ENCODE assay signal across 8 mouse cellular contexts in the genomic region with DNA sequence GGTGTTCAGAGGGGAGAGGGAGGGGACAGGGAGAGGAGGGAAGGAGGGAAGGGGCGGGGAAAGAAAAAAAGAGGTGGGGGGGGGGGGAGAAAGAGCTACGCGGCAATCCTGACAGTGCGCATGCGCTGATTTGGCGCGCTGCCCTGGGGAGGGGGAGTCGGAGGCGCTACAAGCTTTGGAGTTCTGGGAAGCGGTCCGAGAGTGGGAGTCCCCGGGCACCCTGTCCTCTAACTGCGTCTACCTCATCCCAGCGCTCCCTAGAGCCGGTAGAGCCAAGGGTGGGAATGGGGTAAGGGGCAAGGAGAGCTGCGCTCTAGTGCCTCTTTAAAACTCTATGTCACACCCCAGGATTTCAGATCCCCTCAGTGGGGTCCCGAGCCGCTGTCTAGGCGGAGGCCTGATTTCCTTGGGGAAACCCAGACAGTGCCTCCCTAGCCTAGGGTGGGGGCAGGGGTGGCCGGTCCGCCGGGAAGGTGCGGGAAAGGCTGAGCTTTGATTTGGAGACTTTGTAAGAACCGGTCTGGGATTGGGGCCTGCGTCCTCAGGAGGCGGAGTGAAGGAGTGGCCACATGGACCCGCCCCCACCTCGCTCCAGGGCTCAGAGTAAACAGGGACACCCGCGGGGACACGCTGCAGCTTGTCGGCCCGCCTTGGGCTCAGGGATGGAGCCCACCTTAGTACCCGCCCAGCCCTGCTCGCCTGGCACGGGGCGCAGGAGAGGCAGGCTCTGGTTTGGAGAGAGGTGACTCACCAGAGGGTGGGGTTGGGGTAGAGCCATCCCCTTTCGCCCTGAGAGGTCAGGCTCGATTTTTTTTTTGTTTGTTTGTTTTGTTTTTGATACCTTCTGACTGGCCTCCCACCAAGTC. TPM values are rescaled to one million over a fixed set of nuclear protein-coding genes. Genes with fewer than 3 reads are reported as not detected.
DNase-seq lines count a peak whose midpoint lies in the region; ATAC-seq and TF ChIP-seq lines count a peak whose summit lies in the region.

No protein-coding gene starts in this region.

- in situ Hi-C loops in CH12.LX (cut with MboI; ENCODE audit: low pct_ligation_motif_present, low pct_unique_long_range_greater_than_20kb, low sequenced_read_pairs) = no loop called here

- DNase-seq in CH12.LX (ENCODE audit: extremely low read depth) = peak; percentile 71
- DNase-seq in cerebellum, adult 11 months = peak; percentile 90
- peak; percentile 95 for DNase-seq in forebrain, embryonic 14.5 days (ENCODE audit: low spot score)
- peak; percentile 88 to 90 for DNase-seq in heart, postnatal 14 days
- DNase-seq in layer of hippocampus, adult 2 months (ENCODE audit: low spot score in 2 of 2) = peak; percentile 89 to 90
- DNase-seq in lung, embryonic 14.5 days = peak; percentile 94
- peak; percentile 62 for DNase-seq in thymus, postnatal 25 days

- peak overlapping the region; percentile 39; the same call in 1 of the 2 replicates for H3K27ac ChIP-seq in CH12.LX (ENCODE audit: insufficient read depth, low read depth)
- peak overlapping the region; percentile 87 for H3K27ac ChIP-seq in forebrain, embryonic 14.5 days (ENCODE audit: low read depth, low read length)
- H3K27ac ChIP-seq in layer of hippocampus, adult 2 months = peak overlapping the region; percentile 94
- peak overlapping the region; percentile 97 for H3K27ac ChIP-seq in lung, embryonic 14.5 days (ENCODE audit: low read depth)
- H3K27ac ChIP-seq in olfactory bulb, adult 2 months (ENCODE audit: insufficient read depth, low read depth, low read length) = peak overlapping the region; percentile 76

- peak overlapping the region; percentile 60 for H3K4me2 ChIP-seq in CH12.LX (ENCODE audit: insufficient read depth, low read depth, poor library complexity, severe bottlenecking)
- H3K4me2 ChIP-seq in forebrain, embryonic 14.5 days (ENCODE audit: low read length) = peak overlapping the region; percentile 84
- peak overlapping the region; percentile 96 for H3K4me2 ChIP-seq in lung, embryonic 14.5 days

- peak overlapping the region; percentile 65 to 75 (median 69) for H3K4me3 ChIP-seq in CH12.LX (replicated peaks in 1 of 3; ENCODE audit: low read depth in 2 of 3, low read length in 2 of 3, poor library complexity in 1 of 3)
- peak overlapping the region; percentile 73 for H3K4me3 ChIP-seq in forebrain, embryonic 14.5 days (ENCODE audit: low read depth, low read length)
- H3K4me3 ChIP-seq in layer of hippocampus, adult 2 months = peak overlapping the region; percentile 91
- H3K4me3 ChIP-seq in lung, embryonic 14.5 days (ENCODE audit: low read depth, low read length) = peak overlapping the region; percentile 72
- peak overlapping the region; percentile 70 for H3K4me3 ChIP-seq in olfactory bulb, adult 2 months (ENCODE audit: insufficient read depth, low read depth, low read length)

- peak overlapping the region; percentile 58 for H3K9ac ChIP-seq in CH12.LX (ENCODE audit: insufficient read depth, low read depth)
- H3K9ac ChIP-seq in forebrain, embryonic 14.5 days (ENCODE audit: low read length) = peak overlapping the region; percentile 94
- peak overlapping the region; percentile 72 for H3K9ac ChIP-seq in lung, embryonic 14.5 days

- H3K36me3 ChIP-seq in CH12.LX (replicated peaks in 1 of 2; ENCODE audit: control insufficient read depth in 1 of 2, insufficient read depth in 1 of 2, low read length in 1 of 2) = no peaks in the 10 kb centered on the region
- H3K36me3 ChIP-seq in forebrain, embryonic 14.5 days (ENCODE audit: control insufficient read depth, insufficient read depth, low read length) = no peaks in the 10 kb centered on the region
- H3K36me3 ChIP-seq in lung, embryonic 14.5 days (ENCODE audit: insufficient read depth) = no peaks in the 10 kb centered on the region

- peak; percentile 48; the same call in 1 of the 2 replicates for TF ChIP-seq POLR2A in CH12.LX (IDR thresholded peaks at IDR 0.05; ENCODE audit: low read depth, low read length)
- no peak for TF ChIP-seq POLR2A in olfactory bulb, adult 2 months (IDR thresholded peaks at IDR 0.05; ENCODE audit: insufficient read depth, low read depth, low read length)

- H3K27me3 ChIP-seq in CH12.LX (replicated peaks) = peaks cover 22% of the 10 kb centered on the region
- H3K27me3 ChIP-seq in forebrain, embryonic 14.5 days (replicated peaks; ENCODE audit: control insufficient read depth, insufficient read depth, low read length) = no peaks in the 10 kb centered on the region
- H3K27me3 ChIP-seq in lung, embryonic 14.5 days (ENCODE audit: insufficient read depth, low read length) = no peaks in the 10 kb centered on the region

- dilution Hi-C loops in CH12.LX (cut with MboI; ENCODE audit: extremely low pct_ligation_motif_present, extremely low pct_unique_long_range_greater_than_20kb, low sequenced_read_pairs) = no loop called here

- peaks cover 0 to 37% of the 10 kb centered on the region in 2 experiments; a peak in 2 of 4 replicates for H3K4me1 ChIP-seq in CH12.LX (ENCODE audit: control insufficient read depth in 1 of 2, insufficient read depth in 2 of 2)
- peaks cover 30% of the 10 kb centered on the region for H3K4me1 ChIP-seq in forebrain, embryonic 14.5 days (ENCODE audit: control insufficient read depth, insufficient read depth, low read length)
- peaks cover 18% of the 10 kb centered on the region for H3K4me1 ChIP-seq in lung, embryonic 14.5 days (ENCODE audit: insufficient read depth)
- H3K4me1 ChIP-seq in olfactory bulb, adult 2 months (ENCODE audit: control insufficient read depth, insufficient read depth, low read length) = peaks cover 28% of the 10 kb centered on the region

- H3K9me3 ChIP-seq in CH12.LX (replicated peaks; ENCODE audit: low read length) = peaks cover 6% of the 10 kb centered on the region
- no peaks in the 10 kb centered on the region for H3K9me3 ChIP-seq in forebrain, embryonic 14.5 days (replicated peaks; ENCODE audit: control insufficient read depth, low read length)
- H3K9me3 ChIP-seq in lung, embryonic 14.5 days (ENCODE audit: low read depth, low read length) = no peaks in the 10 kb centered on the region; the same call in 1 of the 2 replicates

- WGBS in forebrain, embryonic 14.5 days = 2% methylated on average over 37 of the region's 39 CpGs
- whole genome bisulfite sequencing in lung, embryonic 14.5 days = under 1% methylated on average over 39 of the region's 39 CpGs
- under 1% methylated on average over 38 of the region's 39 CpGs for WGBS in olfactory bulb, adult 2 months

- intact Hi-C loops in heart, postnatal 14 days (cut with DNase I) = loop anchor here (2.0 kb wide), 1 partner anchor 53 kb away; no protein-coding TSS in a partner anchor

- TF ChIP-seq CTCF in CH12.LX (conservative IDR thresholded peaks at IDR 0.05 in 1 of 2, IDR thresholded peaks at IDR 0.05 in 1 of 2; ENCODE audit: low read depth in 2 of 2, low read length in 2 of 2) = no peak
- no peak for TF ChIP-seq CTCF in layer of hippocampus, adult 2 months (conservative IDR thresholded peaks at IDR 0.05)
- TF ChIP-seq CTCF in lung, embryonic 14.5 days (IDR thresholded peaks at IDR 0.05; ENCODE audit: low read depth) = no peak
- no peak for TF ChIP-seq CTCF in olfactory bulb, adult 2 months (IDR thresholded peaks at IDR 0.05; ENCODE audit: insufficient read depth, low read depth, low read length)

- ATAC-seq in forebrain, embryonic 14.5 days = peak; percentile 84
- ATAC-seq in lung, embryonic 14.5 days (ENCODE audit: insufficient read depth) = peak; percentile 90

- no peaks in the 10 kb centered on the region for H3K79me2 ChIP-seq in CH12.LX (replicated peaks; ENCODE audit: control insufficient read depth, extremely low read depth, insufficient read depth, poor library complexity, severe bottlenecking)

- no peak for TF ChIP-seq RAD21 in CH12.LX (IDR thresholded peaks at IDR 0.05; ENCODE audit: low read depth, low read length)

- no peak for TF ChIP-seq EP300 in CH12.LX (IDR thresholded peaks at IDR 0.05; ENCODE audit: low read length)

RNA-seq across cellular contexts. Expression of gene Lrp1, which starts 0.5 kb away (rescaled TPM):
- total RNA-seq in CH12.LX (2012; rRNA removed) (16.5 and 51.2 TPM in 2 replicates), CH12.LX (2014; rRNA removed) (3.1 and 3.3 TPM in 2 replicates)
- 11.0 and 11.8 TPM in 2 replicates for polyA plus RNA-seq in CH12.LX (2012; ENCODE audit: insufficient read length, low read depth)
- 60.2 and 81.2 TPM in 2 replicates for polyA plus RNA-seq in forebrain, embryonic 14.5 days (2014; fragmentation: Nextera tagmentation; extraction: Ambion mirVana)
- total RNA-seq in heart, postnatal 14 days (2021) = 100 to 1,000 TPM in 1 of 2 experiments, 10 to 100 TPM in 1; 85.0 to 105 TPM
- total RNA-seq in layer of hippocampus, adult 2 months (2021) = 100 to 1,000 TPM; 288 to 310 TPM
- 68.7 and 73.0 TPM in 2 replicates for polyA plus RNA-seq in lung, embryonic 14.5 days (2014; fragmentation: Nextera tagmentation; extraction: Ambion mirVana)
- 404 and 471 TPM in 2 replicates for polyA plus RNA-seq in olfactory bulb, adult 2 months (2012; ENCODE audit: insufficient read depth, insufficient read length, low replicate concordance, missing spikeins)

RNA-seq across cellular contexts. Expression of gene Stat6, which starts 21.4 kb away (rescaled TPM):
- total RNA-seq in CH12.LX (2012; rRNA removed) (58.7 and 76.6 TPM in 2 replicates), CH12.LX (2014; rRNA removed) (64.0 and 71.5 TPM in 2 replicates)
- 62.9 and 72.1 TPM in 2 replicates for polyA plus RNA-seq in CH12.LX (2012; ENCODE audit: insufficient read length, low read depth)
- 3.4 and 3.7 TPM in 2 replicates for polyA plus RNA-seq in forebrain, embryonic 14.5 days (2014; fragmentation: Nextera tagmentation; extraction: Ambion mirVana)
- 10 to 100 TPM; 46.9 to 49.9 TPM for total RNA-seq in heart, postnatal 14 days (2021)
- total RNA-seq in layer of hippocampus, adult 2 months (2021) = 1 to 10 TPM; 6.4 to 6.7 TPM
- polyA plus RNA-seq in lung, embryonic 14.5 days (2014; fragmentation: Nextera tagmentation; extraction: Ambion mirVana) = 27.8 and 28.1 TPM in 2 replicates
- polyA plus RNA-seq in olfactory bulb, adult 2 months (2012; ENCODE audit: insufficient read depth, insufficient read length, low replicate concordance, missing spikeins) = not detected in 2 replicates

RNA-seq across cellular contexts. Expression of gene Nemp1, which starts 45.3 kb away (rescaled TPM):
- total RNA-seq in CH12.LX (2012; rRNA removed) (12.5 and 13.2 TPM in 2 replicates), CH12.LX (2014; rRNA removed) (17.4 and 18.3 TPM in 2 replicates)
- 7.5 and 8.3 TPM in 2 replicates for polyA plus RNA-seq in CH12.LX (2012; ENCODE audit: insufficient read length, low read depth)
- polyA plus RNA-seq in forebrain, embryonic 14.5 days (2014; fragmentation: Nextera tagmentation; extraction: Ambion mirVana) = 5.8 TPM in 2 replicates
- 1 to 10 TPM; 4.2 to 4.7 TPM for total RNA-seq in heart, postnatal 14 days (2021)
- 1 to 10 TPM; 5.8 to 6.8 TPM for total RNA-seq in layer of hippocampus, adult 2 months (2021)
- 11.2 and 13.2 TPM in 2 replicates for polyA plus RNA-seq in lung, embryonic 14.5 days (2014; fragmentation: Nextera tagmentation; extraction: Ambion mirVana)
- polyA plus RNA-seq in olfactory bulb, adult 2 months (2012; ENCODE audit: insufficient read depth, insufficient read length, low replicate concordance, missing spikeins) = not detected in 2 replicates

RNA-seq across cellular contexts. Expression of gene Nab2, which starts 46.9 kb away (rescaled TPM):
- total RNA-seq in CH12.LX (2012; rRNA removed) (10.0 and 13.9 TPM in 2 replicates), CH12.LX (2014; rRNA removed) (5.9 and 8.1 TPM in 2 replicates)
- polyA plus RNA-seq in CH12.LX (2012; ENCODE audit: insufficient read length, low read depth) = 9.2 and 10.8 TPM in 2 replicates
- polyA plus RNA-seq in forebrain, embryonic 14.5 days (2014; fragmentation: Nextera tagmentation; extraction: Ambion mirVana) = 1.8 and 1.9 TPM in 2 replicates
- total RNA-seq in heart, postnatal 14 days (2021) = 1 to 10 TPM; 8.0 TPM
- total RNA-seq in layer of hippocampus, adult 2 months (2021) = 10 to 100 TPM; 44.0 to 44.4 TPM
- polyA plus RNA-seq in lung, embryonic 14.5 days (2014; fragmentation: Nextera tagmentation; extraction: Ambion mirVana) = 11.6 and 13.5 TPM in 2 replicates
- not detected in 2 replicates for polyA plus RNA-seq in olfactory bulb, adult 2 months (2012; ENCODE audit: insufficient read depth, insufficient read length, low replicate concordance, missing spikeins)

Comparison
In these comparisons a context has a peak if more than half of its experiments do, and no peak if none do; other contexts are left out.
1. Peak in every context shown above with its lines: DNase-seq, ATAC-seq, H3K4me3 ChIP-seq and H3K27ac ChIP-seq.
2. H3K27ac ChIP-seq: peak in every context shown above with its lines; median percentile 97 in lung, embryonic 14.5 days; 94 in layer of hippocampus, adult 2 months; 87 in forebrain, embryonic 14.5 days; 76 in olfactory bulb, adult 2 months; 39 in CH12.LX.